Mouse (Mus musculus) stomach, postnatal 0 days (tissue): ENCODE measurements around the gene Spin4. TPM values are rescaled to one million over a fixed set of nuclear protein-coding genes. Genes with fewer than 3 reads are reported as not detected.

Experiments
- ATAC-seq: fragments of 200-750 bp; cut with Nextera tagmentation; 2 replicates; pipeline ENCODE4 v1.8.0; 2017; ENCODE audit not compliant: low FRiP score, low TSS enrichment
- DNase-seq: peaks from one replicate; pipeline ENCODE4 v3.0.0-alpha.2; 2016; ENCODE audit warnings: low spot score
- H3K27ac ChIP-seq: fragments of 300-500 bp; sonication (generic); replicated peaks from 2 replicates; pipeline ENCODE4 v1.5.1; 2014; ENCODE audit warnings: mild to moderate bottlenecking, control low read depth
- H3K27me3 ChIP-seq: fragments of 300-500 bp; sonication (generic); 2 replicates; pipeline ENCODE4 v1.6.1; 2014; ENCODE audit warnings: low read length; ENCODE audit not compliant: control insufficient read depth, insufficient read depth
- H3K36me3 ChIP-seq: fragments of 300-500 bp; sonication (generic); 2 replicates; pipeline ENCODE4 v1.6.1; 2014; ENCODE audit warnings: low read length, mixed read lengths; ENCODE audit not compliant: control insufficient read depth, insufficient read depth
- H3K4me1 ChIP-seq: fragments of 300-500 bp; sonication (generic); replicated peaks from 2 replicates; pipeline ENCODE4 v1.6.1; 2014; ENCODE audit warnings: antibody characterized with exemption; ENCODE audit not compliant: control insufficient read depth, insufficient read depth
- H3K4me2 ChIP-seq: fragments of 300-500 bp; sonication (generic); replicated peaks from 2 replicates; pipeline ENCODE4 v1.6.1; 2014; ENCODE audit warnings: low read depth, mild to moderate bottlenecking, control low read depth, moderate library complexity
- H3K4me3 ChIP-seq: fragments of 300-500 bp; sonication (generic); 2 replicates; pipeline ENCODE4 v1.5.1; 2014; ENCODE audit warnings: low read depth, low read length, control low read depth
- H3K9ac ChIP-seq: fragments of 300-500 bp; sonication (generic); 2 replicates; pipeline ENCODE4 v1.6.1; 2014; ENCODE audit warnings: mild to moderate bottlenecking, low read length, control low read depth, mixed read lengths
- H3K9me3 ChIP-seq: fragments of 300-500 bp; sonication (generic); 2 replicates; pipeline ENCODE4 v1.6.1; 2016; ENCODE audit warnings: low read length; ENCODE audit not compliant: control insufficient read depth
- CTCF ChIP-seq: IDR thresholded peaks from 2 replicates; pipeline ENCODE4 v1.5.1; 2016; ENCODE audit warnings: antibody characterized with exemption, low read depth, mild to moderate bottlenecking, moderate library complexity
- EP300 ChIP-seq: optimal IDR thresholded peaks from 2 replicates; pipeline ENCODE3; 2016; ENCODE audit warnings: antibody characterized with exemption
- WGBS: fragments of 180-500 bp; shearing (Covaris S2); extraction: QIAGEN DNeasy Blood & Tissue Kit; methylation state at CpG from one replicate; pipeline ENCODE4 v1.1.7; 2014; 5-methylcytosine and 5-hydroxymethylcytosine counted together
- polyA plus RNA-seq: library from polyadenylated mRNA; unstranded; fragments of >200 nt; fragmentation: Nextera tagmentation; extraction: Ambion mirVana; gene quantifications from 2 replicates; pipeline ENCODE4 v1.2.1, GENCODE M21; 2015

Gene Spin4
- polyA plus RNA-seq: 3.8 and 4.1 TPM in 2 replicates

- H3K4me2 ChIP-seq: peak within 1 kb of the TSS; percentile 60
- no peaks in the 10 kb centered on the region for H3K36me3 ChIP-seq
- ATAC-seq: peak; percentile 97
- H3K9me3 ChIP-seq: no peaks in the 10 kb centered on the region
- TF ChIP-seq EP300 (peak; percentile 34), CTCF (no peak)
- peak within 1 kb of the TSS; percentile 53 for H3K4me3 ChIP-seq
- no peaks in the 10 kb centered on the region for H3K4me1 ChIP-seq
- peak; percentile 73 for DNase-seq
- peak within 1 kb of the TSS; percentile 66 for H3K9ac ChIP-seq
- no peaks in the 10 kb centered on the region for H3K27me3 ChIP-seq
- peak within 1 kb of the TSS; percentile 89 for H3K27ac ChIP-seq
- WGBS: 8% methylated on average over 28 of the region's 30 CpGs
These were observed at the start of gene Spin4 for GRCm38 (mm10) chrX:95026361-95026892. Gene Spin4 (minus strand): TSS chrX:95026682.

GRCm38 (mm10) chrX:95027907-95028306 lies 1.4 kb upstream of the Spin4 start:
- no peak for DNase-seq
- no peak overlapping the region for H3K4me2 ChIP-seq
- no peak overlapping the region for H3K9ac ChIP-seq
- TF ChIP-seq CTCF (no peak), EP300 (no peak)
- no peaks in the 10 kb centered on the region for H3K27me3 ChIP-seq
- no peak for ATAC-seq
- H3K4me1 ChIP-seq: no peaks in the 10 kb centered on the region
- WGBS: 49% methylated on average over 5 of the region's 5 CpGs
- no peak overlapping the region for H3K4me3 ChIP-seq
- no peaks in the 10 kb centered on the region for H3K9me3 ChIP-seq
- no peak overlapping the region for H3K27ac ChIP-seq
- H3K36me3 ChIP-seq: no peaks in the 10 kb centered on the region

DNA sequence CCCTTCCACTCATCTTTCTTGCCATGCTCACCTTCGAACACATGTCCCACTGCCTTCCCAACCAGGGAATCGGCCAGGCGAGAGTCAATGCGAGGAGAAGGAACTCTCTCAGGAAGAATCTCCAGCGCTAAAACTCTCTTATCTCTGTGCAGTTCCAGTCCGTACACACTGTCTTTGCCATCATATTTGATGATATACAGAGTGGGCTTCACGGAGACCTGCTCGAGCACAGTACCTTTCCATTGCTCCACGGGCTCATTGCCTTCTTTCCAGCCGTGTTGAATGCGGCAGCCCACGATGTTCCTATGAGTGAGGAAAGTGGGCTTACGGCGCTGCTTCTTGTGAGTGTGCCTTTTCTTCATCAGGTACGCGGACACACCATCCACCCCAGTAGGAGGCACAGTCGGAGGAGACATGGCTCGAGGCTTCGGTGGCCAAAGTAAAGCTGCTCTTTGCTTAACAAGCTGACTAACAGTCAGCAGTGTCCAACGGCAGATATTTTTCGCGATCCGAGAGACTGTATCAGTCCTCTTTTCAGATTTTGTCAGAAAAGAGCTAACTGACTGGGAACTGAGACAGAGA lies 612 bp downstream of the Spin4 start:
- ATAC-seq: 0 out of 2 replicates have a peak, but pooled peaks have one; percentile 56
- TF ChIP-seq EP300 (no peak), CTCF (peak; percentile 22; the same call in 1 of the 2 replicates)

DNA sequence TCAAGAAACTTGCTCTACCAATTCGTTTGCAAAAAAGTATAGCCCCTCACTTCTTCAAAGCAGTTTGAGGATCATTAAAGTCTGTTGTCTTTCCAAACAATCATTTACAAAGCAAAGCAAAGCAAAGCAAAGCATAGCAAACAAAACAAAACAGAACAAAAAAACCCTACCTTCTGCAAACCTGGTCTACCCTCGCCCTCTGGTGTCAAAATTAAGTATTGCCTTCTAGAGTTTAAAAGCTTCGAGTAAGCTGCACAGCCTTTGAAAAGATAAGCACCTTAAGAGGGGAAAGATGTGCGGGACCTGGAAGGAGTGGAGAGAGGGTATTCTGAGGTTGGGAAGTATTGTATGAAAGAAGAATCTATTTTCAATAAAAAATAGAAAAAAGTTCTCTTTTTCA lies 14.4 kb downstream of the Spin4 start:
- no peaks in the 10 kb centered on the region for H3K4me1 ChIP-seq
- H3K9me3 ChIP-seq: no peaks in the 10 kb centered on the region
- H3K27ac ChIP-seq: no peak overlapping the region
- WGBS: 20% methylated on average over 4 of the region's 4 CpGs
- DNase-seq (no peak), ATAC-seq (no peak)
- TF ChIP-seq EP300 (no peak), CTCF (peak; percentile 78)
- H3K4me3 ChIP-seq: no peak overlapping the region
- no peak overlapping the region for H3K9ac ChIP-seq
- H3K27me3 ChIP-seq: no peaks in the 10 kb centered on the region
- H3K4me2 ChIP-seq: no peak overlapping the region
- H3K36me3 ChIP-seq: no peaks in the 10 kb centered on the region

More for the DNA sequence above, 612 bp downstream of the Spin4 start:
- no peaks in the 10 kb centered on the region for H3K9me3 ChIP-seq
- H3K4me3 ChIP-seq: peak overlapping the region; percentile 53
- H3K27me3 ChIP-seq: no peaks in the 10 kb centered on the region
- H3K27ac ChIP-seq: peak overlapping the region; percentile 89
- H3K4me1 ChIP-seq: no peaks in the 10 kb centered on the region
- H3K9ac ChIP-seq: peak overlapping the region; percentile 66
- no peak for DNase-seq
- no peaks in the 10 kb centered on the region for H3K36me3 ChIP-seq
- peak overlapping the region; percentile 60 for H3K4me2 ChIP-seq
- 15% methylated on average over 23 of the region's 23 CpGs for whole genome bisulfite sequencing

GRCm38 (mm10) chrX:94998845-94999244 lies 27.6 kb downstream of the Spin4 start:
- no peaks in the 10 kb centered on the region for H3K9me3 ChIP-seq
- no peak overlapping the region for H3K4me2 ChIP-seq
- 93% methylated on average over 11 of the region's 11 CpGs for WGBS
- ATAC-seq (no peak), DNase-seq (no peak)
- H3K27me3 ChIP-seq: no peaks in the 10 kb centered on the region
- H3K9ac ChIP-seq: no peak overlapping the region
- H3K4me1 ChIP-seq: no peaks in the 10 kb centered on the region
- H3K27ac ChIP-seq: no peak overlapping the region
- H3K36me3 ChIP-seq: no peaks in the 10 kb centered on the region
- no peak for TF ChIP-seq CTCF
- TF ChIP-seq EP300: no peak
- H3K4me3 ChIP-seq: no peak overlapping the region

DNA sequence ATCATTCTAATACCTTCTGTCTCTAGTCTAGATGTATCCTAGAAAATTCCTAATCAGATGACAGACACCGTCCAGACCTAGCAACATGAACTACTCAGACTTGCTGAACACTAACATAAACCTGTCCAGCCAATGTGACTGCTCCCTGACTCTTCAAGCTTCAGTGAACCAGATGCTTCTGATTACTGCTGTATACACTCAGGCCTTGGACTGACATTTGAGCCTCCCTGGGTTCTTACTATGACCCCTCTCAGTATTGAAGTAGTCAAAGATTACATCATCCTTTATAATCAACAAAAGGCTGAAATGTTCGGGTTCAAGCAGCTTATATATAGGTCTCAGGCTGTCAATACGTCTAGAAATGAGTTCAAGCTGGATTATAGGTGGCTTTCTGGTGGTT lies 32.4 kb downstream of the Spin4 start:
- no peak overlapping the region for H3K4me2 ChIP-seq
- 56% methylated on average over 3 of the region's 3 CpGs for WGBS
- ATAC-seq: no peak
- no peaks in the 10 kb centered on the region for H3K27me3 ChIP-seq
- no peaks in the 10 kb centered on the region for H3K9me3 ChIP-seq
- no peaks in the 10 kb centered on the region for H3K4me1 ChIP-seq
- H3K36me3 ChIP-seq: no peaks in the 10 kb centered on the region
- H3K27ac ChIP-seq: no peak overlapping the region
- H3K4me3 ChIP-seq: no peak overlapping the region
- no peak overlapping the region for H3K9ac ChIP-seq
- DNase-seq: no peak
- TF ChIP-seq EP300: no peak
- no peak for TF ChIP-seq CTCF
